Mouse (Mus musculus): ENCODE measurements at regions not wholly inside any gene's neighbourhood (a gene's known extent, or its start where the extent isn't known, plus 50 kb on each side); places are given as distances from the start of the nearest gene placed in this dataset.

DNA sequence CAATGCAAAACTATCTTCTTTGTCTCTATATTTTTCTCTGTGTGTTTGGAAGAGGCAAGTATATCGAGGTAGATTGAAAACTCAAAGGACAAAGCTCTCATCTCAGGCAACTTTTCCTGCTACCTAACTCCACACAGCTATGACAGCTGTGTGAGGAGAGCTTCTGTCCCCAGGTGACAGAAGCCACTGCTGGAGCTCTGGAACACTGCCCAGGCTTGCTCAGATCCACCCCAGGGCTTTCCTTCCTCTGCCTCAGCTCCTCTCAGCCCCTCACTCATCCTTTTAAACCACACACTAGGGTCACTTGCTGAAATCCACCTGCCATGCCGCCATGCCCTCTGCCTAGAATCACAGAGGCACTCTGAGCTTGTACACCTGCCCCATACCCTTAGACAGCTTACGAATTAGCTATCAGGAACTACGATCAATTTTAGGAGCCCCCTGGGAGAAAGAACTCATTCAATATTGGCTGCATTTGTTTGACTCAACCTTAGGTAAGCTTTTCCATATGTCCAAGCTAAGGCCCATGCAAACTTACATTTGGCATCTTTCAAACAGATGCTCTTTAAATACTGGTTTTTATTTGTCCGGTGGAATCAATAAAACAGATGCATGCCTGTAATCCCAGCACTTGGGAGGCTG lies 196.9 kb upstream of the Hnrnpa3 start:
- no peak for DNase-seq

DNA sequence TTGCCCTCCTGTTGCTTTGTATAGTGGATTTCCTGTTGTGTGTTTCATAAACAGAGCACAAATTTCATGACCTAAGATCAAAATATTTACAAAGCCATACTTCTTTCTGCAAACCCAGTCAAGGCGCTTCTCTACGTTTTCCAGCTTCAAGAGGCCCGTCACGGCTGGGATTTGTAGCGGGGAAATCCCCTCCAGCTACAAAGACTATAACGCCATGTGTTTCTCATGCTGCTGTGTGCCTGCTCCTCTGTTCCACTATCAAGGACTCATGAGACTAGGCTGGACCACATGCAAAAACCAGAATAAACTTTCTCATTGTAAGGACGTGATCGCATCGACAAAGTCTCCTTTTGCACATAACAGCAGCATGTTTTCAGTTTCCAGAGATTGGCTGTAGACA lies 196.0 kb upstream of the Hnrnpa3 start:
- DNase-seq = no peak

- DNase-seq = no peak
Measured at GRCm38 (mm10) chr2:75464429-75464828, 194.6 kb upstream of the Hnrnpa3 start.

GRCm38 (mm10) chr2:75468851-75469250 lies 190.2 kb upstream of the Hnrnpa3 start:
- DNase-seq = no peak

DNA sequence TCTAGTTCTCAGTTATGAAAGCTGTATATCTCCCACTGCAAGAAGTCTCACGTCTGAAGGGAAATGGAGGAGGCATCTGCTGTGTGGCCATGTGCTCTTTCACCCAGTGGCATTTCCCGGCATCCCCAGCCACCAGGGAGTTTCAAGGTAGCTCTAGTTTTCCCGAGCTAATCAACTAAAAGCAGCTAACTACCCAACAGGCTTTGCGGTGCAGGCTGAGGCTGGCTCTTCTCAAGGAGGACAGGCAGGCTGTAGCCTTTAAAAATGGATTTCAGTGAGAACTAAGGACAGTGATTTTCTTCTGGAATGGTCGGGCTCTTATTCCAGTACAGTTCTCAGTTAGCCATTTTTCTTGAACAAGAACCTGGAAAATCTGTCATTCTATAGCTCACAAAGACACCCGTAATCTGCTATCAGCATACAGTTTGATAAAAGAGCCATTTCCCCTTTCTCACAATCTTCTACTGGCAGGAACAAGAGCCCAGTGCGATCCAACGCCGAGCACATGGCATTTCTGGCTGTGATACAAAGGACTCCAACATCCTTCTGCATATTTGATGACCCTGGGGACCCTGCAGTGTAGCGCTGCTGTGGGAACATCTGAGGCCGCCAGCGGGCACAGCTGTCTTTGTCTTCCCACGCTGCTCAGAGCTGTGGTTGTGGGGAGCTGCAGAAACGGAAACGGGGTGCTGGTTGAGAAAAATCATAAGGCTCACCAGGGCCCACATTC lies 188.9 kb upstream of the Hnrnpa3 start:
- DNase-seq = no peak

- DNase-seq = no peak
Measured at GRCm38 (mm10) chr2:75470688-75471054, 188.4 kb upstream of the Hnrnpa3 start.

DNA sequence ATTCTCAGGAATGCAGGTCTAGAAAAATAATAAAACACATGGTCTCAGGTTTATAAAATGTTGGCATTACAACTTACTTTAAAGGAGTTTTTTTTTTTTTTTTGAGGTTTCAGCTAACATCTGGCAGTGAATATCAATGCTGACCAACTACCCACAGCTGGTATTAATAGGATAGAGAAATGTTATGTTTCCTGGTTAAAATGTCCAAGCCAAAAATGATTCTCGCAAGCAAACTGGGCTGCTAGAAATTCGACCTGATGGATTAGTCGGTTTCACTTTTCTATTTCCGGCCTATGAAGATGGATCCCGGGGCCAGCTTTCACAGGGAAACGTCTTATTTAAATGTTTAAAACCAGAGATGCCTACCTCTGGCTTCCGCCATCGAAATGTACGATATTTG lies 186.6 kb upstream of the Hnrnpa3 start:
- no peak for DNase-seq

GRCm38 (mm10) chr2:75474509-75474908 lies 184.6 kb upstream of the Hnrnpa3 start:
- no peak for DNase-seq

DNA sequence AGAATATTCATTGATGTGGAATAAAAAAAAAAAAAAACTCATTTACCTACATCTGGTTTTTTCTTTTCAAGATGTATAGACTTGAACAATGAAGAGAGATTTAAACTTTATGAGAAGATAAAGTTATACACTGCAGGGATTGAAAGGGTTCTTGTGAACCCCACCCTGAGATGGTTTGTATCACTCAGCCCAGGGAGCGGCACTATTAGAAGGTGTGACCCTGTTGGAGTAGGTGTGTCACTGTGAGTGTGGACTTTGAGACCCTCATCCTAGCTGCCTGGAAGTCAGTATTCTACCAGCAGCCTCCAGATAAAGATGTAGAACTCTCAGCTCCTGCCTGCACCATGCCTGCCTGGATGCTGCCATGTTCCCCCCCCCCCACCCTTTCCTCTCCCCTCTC lies 182.7 kb upstream of the Hnrnpa3 start:
- no peak for DNase-seq

GRCm38 (mm10) chr2:75477076-75477475 lies 182.0 kb upstream of the Hnrnpa3 start:
- DNase-seq = no peak

GRCm38 (mm10) chr2:75479546-75479945 lies 179.5 kb upstream of the Hnrnpa3 start:
- DNase-seq = no peak

DNA sequence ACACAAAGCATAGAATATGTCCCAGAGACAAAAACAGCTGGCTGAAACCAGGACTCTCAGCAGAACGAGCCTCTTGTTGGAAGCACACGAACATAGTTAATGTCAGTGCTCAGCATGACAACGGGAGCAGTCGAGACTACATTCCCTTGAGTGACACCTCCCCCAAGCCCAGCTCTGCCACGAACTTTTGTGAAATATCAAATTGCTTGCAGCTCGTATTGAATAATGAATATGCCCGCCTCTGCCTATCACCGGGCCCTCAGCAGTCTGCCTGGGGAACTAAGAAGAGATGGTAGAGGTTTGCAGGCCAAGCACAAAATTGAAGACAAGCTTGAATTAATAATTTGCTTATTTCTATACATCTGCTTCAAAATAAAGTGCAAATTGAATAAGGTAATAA lies 177.2 kb upstream of the Hnrnpa3 start:
- DNase-seq = no peak

GRCm38 (mm10) chr2:75482484-75482883 lies 176.6 kb upstream of the Hnrnpa3 start:
- DNase-seq = no peak

- DNase-seq = no peak
Measured at GRCm38 (mm10) chr2:75484951-75485350, 174.1 kb upstream of the Hnrnpa3 start.

DNA sequence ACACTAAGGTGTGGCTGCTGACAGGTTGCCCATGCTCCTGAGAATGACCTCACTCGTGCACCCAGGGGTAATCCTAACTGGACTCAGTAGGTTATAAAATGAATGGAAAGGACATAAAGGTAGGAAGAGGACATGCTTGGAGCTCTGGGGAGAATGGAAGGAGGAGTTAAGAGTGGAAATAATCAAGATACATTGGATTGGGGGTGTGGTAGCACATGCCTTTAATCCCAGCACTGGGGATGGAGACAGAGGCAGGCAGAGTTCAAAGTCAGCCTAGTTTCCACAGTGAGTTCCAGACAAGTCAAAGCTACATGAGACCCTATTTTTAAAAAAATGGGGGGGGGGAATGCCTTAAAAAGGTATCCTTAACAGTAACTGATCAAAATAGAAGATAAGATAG lies 167.9 kb upstream of the Hnrnpa3 start:
- no peak for DNase-seq

- DNase-seq = no peak
Measured at GRCm38 (mm10) chr2:75491789-75492500, 167.1 kb upstream of the Hnrnpa3 start.

DNA sequence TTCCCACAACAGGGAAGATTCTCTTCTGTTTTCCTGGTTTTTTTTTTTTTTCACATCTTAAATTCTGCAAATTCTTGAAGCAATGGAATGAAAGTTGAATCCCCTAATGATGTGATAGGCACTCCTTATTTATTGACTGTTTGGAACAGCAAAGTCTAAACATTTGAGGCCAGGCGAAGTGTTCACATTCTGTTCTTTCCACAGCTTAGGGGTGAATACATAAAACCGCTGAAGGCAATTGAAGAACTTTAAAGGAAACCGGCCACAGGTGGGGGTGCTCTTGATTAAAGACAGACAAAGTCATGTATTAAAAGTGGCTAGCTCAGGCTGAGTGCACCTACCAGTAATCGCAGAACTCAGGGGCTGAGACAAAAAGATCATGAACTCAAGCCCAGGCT lies 166.6 kb upstream of the Hnrnpa3 start:
- no peak for DNase-seq

DNA sequence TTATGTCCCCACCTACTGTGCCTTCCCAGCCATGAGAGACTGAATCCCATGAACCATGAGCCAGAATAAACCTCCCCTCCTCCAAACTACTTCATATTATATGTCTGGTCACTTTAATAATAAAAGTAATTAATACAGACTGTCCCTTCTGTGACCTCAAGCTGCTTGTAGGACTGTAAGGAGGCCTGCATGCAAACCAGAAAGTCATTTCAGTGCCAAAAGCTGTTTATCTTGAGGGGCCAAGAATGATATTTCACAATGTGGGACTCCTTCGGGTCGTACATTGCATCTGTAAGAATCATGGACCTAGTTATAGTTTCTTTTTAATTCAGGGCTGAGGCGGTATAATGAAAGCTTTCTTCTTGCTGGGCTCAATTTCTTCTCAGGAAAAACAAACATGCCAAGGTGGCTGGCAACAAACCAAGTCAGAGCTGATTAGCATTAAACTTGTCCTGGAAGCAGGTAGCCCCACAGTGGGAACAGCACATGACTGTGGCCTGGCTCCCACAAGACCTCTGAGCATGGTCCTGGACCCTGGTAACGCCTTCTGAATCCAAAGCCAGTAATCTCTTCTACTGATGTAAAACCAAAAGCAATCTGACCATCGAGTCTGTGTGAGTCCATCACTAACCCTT lies 162.3 kb upstream of the Hnrnpa3 start:
- DNase-seq = no peak

DNA sequence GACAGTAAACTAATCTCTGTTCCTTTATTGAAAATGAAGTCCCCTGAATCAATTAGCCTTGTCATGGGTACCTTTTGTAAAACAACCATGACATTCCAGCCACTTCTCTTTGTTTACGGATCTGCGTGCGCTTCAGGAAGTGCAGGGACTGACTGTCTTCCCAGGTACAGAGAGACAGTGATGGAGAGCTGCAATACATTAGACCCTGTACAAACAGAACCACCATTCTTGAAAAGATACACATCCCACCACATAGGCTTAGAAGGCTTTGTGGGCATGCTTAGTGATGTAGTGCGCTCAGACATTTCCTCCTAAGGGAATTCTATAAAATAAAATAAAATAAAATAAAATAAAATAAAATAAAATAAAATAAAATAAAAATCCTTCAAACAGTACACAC lies 148.8 kb upstream of the Hnrnpa3 start:
- DNase-seq = no peak

DNA sequence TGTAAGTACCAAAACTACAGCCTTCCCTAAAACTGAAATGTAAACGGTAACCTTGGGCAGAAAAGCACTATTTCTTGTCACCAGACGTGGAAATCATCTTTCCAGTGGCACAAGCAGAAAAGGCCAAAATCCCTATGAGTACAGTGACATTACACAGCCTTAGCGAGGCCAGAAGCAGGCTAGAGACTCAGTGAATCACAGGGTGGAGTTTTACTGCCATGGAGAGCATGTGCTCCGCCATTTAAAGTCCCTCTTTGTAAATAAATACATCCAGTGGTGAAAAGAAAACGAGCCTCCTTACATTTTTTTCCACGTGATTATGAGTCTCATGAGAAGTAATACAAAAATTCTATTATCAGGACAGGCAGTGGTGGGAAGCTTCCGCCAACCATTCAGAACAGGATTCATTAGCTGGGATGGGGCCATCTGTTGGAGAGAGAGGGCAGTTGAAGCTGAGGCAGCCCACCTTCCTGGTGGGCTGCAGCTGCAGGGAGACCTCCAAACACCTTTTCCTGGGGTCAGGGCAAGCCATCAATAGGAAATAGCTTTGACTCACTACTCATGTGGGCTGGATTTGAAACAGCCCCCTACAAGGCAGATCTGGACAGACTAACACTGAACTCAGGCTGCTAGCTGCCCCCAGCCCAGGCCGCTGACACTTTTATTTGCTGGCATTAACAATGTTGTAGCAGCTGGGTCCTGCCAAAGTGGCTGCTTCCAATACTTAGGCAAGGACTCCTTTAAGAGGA lies 146.5 kb upstream of the Hnrnpa3 start:
- DNase-seq = no peak

DNA sequence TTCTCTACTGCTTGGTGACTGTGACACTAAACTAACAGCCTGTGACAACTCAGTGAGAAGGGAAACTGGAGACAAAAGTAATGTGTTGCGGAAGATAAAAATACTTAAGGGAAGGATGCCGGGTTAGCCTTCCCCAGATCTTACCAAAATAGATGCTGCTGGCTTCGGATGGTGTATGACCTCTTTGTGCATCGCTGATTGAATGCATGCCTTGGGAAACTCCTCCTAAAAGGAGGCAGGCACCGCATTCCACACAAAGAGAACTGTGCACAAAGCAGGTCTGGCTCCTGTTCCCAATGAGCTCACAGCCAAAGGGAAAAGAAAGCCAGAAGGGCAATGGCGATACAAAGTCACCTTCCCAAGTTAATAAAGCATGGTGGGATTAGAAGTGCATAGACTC lies 144.9 kb upstream of the Hnrnpa3 start:
- DNase-seq = no peak

DNA sequence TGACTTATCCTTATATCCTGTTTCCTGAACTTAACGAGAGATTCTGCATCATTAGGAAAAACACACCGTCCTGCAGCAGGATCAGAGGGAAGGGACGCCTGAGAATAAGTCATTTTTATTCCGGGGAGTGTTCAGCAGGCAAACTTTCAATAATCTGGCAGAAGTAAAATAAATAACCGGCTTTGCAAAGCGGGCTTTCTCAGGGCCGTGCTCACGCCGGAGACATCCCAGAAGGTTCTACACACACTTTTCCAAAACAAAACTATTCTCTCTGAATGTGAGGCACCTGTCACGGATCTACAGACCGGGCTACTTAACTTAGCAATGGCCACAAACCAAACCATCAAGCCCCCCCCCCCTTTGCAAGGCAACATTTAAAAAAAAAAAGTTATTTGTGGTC lies 142.8 kb upstream of the Hnrnpa3 start:
- no peak for DNase-seq

DNA sequence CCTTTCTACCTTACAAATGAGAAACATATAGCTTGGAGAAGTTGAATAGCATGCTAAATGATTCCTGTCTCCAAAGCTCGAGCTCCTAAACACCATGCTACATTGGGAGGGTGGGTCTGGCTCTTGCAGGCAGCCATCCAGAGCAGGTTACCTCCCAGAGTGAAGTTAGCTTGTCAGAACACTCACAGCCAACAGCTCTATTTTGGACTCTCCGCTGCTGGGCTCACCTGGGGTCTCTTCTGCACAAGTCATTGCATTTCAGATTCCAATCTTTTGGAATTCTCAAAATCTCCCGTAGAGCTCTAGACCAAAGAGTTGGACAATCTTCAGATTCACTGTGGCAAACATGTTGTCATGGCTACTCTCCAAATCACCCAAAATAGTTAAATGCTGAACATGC lies 142.0 kb upstream of the Hnrnpa3 start:
- no peak for DNase-seq
